Comparison of ENCODE assay signal across 24 mouse cellular contexts in the genomic region with DNA sequence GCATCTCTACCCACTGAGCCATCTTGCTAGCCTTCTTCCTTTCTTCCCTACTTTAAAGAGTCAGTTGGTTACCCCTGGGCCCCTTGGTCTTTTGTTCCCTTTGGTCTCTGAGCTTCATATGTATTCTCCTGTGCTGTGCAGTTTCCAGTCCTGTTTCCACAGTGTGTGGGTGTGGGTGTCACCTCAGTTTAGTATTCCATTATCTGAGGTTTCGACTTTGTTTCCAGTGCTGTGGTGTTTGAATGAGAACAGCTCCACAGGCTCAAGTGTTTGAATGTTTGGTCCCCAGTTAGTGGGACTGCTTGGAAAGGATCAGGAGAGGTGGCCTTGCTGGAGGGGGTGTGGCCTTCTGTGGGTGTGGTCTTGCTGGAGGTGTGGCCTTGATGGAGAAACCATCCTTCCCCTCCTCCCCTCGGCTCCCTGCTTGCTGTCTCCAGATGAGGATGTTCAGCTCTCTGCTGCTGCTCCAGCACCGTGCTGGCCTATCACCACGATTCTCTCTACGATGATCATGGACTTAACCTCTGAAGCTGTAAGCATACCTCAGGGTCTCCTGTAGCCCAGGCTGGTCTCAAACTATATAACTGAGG. TPM values are rescaled to one million over a fixed set of nuclear protein-coding genes. Genes with fewer than 3 reads are reported as not detected.
DNase-seq lines count a peak whose midpoint lies in the region; ATAC-seq and TF ChIP-seq lines count a peak whose summit lies in the region.
"Had no signal": no experiment of that assay in that cellular context is flagged by ENCODE, and none has a peak within 500 bp of the region (broad histone marks: within the 10 kb centered on the region; RNA-seq: fewer than 3 reads in every experiment).

No protein-coding gene starts in this region.

- no peak overlapping the region for H3K4me2 ChIP-seq in heart, postnatal 0 days (ENCODE audit: low read depth, low read length)
- no peak overlapping the region for H3K4me2 ChIP-seq in heart, embryonic 12.5 days
- H3K4me2 ChIP-seq: neural tube, embryonic 13.5 days had no signal

- H3K27ac ChIP-seq in heart, postnatal 0 days (ENCODE audit: low read depth) = no peak overlapping the region
- no peak overlapping the region for H3K27ac ChIP-seq in heart, embryonic 12.5 days (ENCODE audit: poor library complexity, severe bottlenecking)
- no peak overlapping the region for H3K27ac ChIP-seq in ES-E14 (ENCODE audit: insufficient read depth, low read depth, low read length, poor library complexity, severe bottlenecking)
- H3K27ac ChIP-seq: gastrocnemius, adult 2 months; hindbrain, postnatal 0 days; layer of hippocampus, adult 2 months; liver, embryonic 14.5 days; midbrain, embryonic 10.5 days; neural tube, embryonic 13.5 days had no signal

- no peaks in the 10 kb centered on the region for H3K36me3 ChIP-seq in heart, postnatal 0 days (replicated peaks; ENCODE audit: control insufficient read depth, insufficient read depth, low read length)
- no peaks in the 10 kb centered on the region for H3K36me3 ChIP-seq in heart, embryonic 12.5 days
- no peaks in the 10 kb centered on the region for H3K36me3 ChIP-seq in ES-E14 (ENCODE audit: control insufficient read depth, insufficient read depth, low read length, poor library complexity, severe bottlenecking)
- H3K36me3 ChIP-seq: midbrain, embryonic 10.5 days; neural tube, embryonic 13.5 days had no signal

- WGBS in heart, postnatal 0 days = 76% methylated on average over 5 of the region's 5 CpGs
- WGBS in heart, embryonic 12.5 days = 77% methylated on average over 5 of the region's 5 CpGs

- TF ChIP-seq EP300 in heart, postnatal 0 days (IDR thresholded peaks at IDR 0.05; ENCODE audit: low read depth) = no peak

- in situ Hi-C loops in ES-E14 (cut with MboI; ENCODE audit: low sequenced_read_pairs in 2 of 2, unreplicated experiment in 2 of 2) = no loop called here

- no peak for TF ChIP-seq CTCF in heart, postnatal 0 days (IDR thresholded peaks at IDR 0.05; ENCODE audit: low read depth)

- H3K4me3 ChIP-seq in heart, postnatal 0 days (ENCODE audit: low read depth, low read length) = no peak overlapping the region
- no peak overlapping the region for H3K4me3 ChIP-seq in heart, embryonic 12.5 days
- H3K4me3 ChIP-seq in ES-E14 (ENCODE audit: insufficient read depth in 1 of 2, low read depth in 1 of 2, low read length in 2 of 2, poor library complexity in 1 of 2, severe bottlenecking in 1 of 2) = no peak overlapping the region
- H3K4me3 ChIP-seq: gastrocnemius, adult 2 months; layer of hippocampus, adult 2 months; midbrain, embryonic 10.5 days; neural tube, embryonic 13.5 days had no signal

- no peak for ATAC-seq in heart, postnatal 0 days (ENCODE audit: insufficient read depth, low read depth)
- ATAC-seq in heart, embryonic 12.5 days (ENCODE audit: insufficient number of reproducible peaks, low FRiP score) = no peak
- peak; percentile 63; the same call in 1 of the 2 replicates for ATAC-seq in megakaryocyte progenitor cell, adult 5-6 weeks (replicated peaks; ENCODE audit: poor library complexity)
- ATAC-seq: hindbrain, postnatal 0 days; Patski had no signal

- no peak overlapping the region for H3K9ac ChIP-seq in heart, postnatal 0 days (replicated peaks; ENCODE audit: low read depth, low read length)
- no peak overlapping the region for H3K9ac ChIP-seq in heart, embryonic 12.5 days
- H3K9ac ChIP-seq in ES-E14 (ENCODE audit: insufficient read depth, low read depth, low read length, poor library complexity, severe bottlenecking) = no peak overlapping the region
- H3K9ac ChIP-seq: liver, embryonic 14.5 days; neural tube, embryonic 13.5 days had no signal

- 0 out of 2 replicates have a peak, but pooled peaks cover 3% of the 10 kb centered on the region for H3K27me3 ChIP-seq in heart, postnatal 0 days (ENCODE audit: control insufficient read depth, insufficient read depth, low read length)
- peaks cover 10% of the 10 kb centered on the region; the same call in 1 of the 2 replicates for H3K27me3 ChIP-seq in heart, embryonic 12.5 days (replicated peaks)
- H3K27me3 ChIP-seq: CH12.LX; neural tube, embryonic 13.5 days; Patski had no signal

- peak; percentile 1 for DNase-seq in heart, postnatal 0 days (ENCODE audit: low spot score)
- DNase-seq in ES-E14 (ENCODE audit: low read depth, low spot score) = peak; percentile 35
- peak; percentile 61 for DNase-seq in induced T-regulatory cell, adult 2 months (ENCODE audit: low read depth)
- DNase-seq in layer of hippocampus, postnatal 25 days (ENCODE audit: extremely low spot score in 1 of 2, low spot score in 1 of 2) = no peak
- no peak for DNase-seq in lung, postnatal 36 days
- DNase-seq in urinary bladder, postnatal 25 days (ENCODE audit: low spot score) = no peak
- DNase-seq: cerebellum, adult 2 months; cerebellum, postnatal 36 days; gastrocnemius, adult 2 months; heart, adult 11 months; kidney, adult 2 months; kidney, postnatal 10 days; lung, postnatal 14 days; right cerebral cortex, adult 18-20 months; thymus, postnatal 14 days had no signal

- H3K9me3 ChIP-seq in heart, postnatal 0 days (replicated peaks; ENCODE audit: control insufficient read depth, low read length) = no peaks in the 10 kb centered on the region
- H3K9me3 ChIP-seq in heart, embryonic 12.5 days (replicated peaks) = no peaks in the 10 kb centered on the region
- H3K9me3 ChIP-seq in ES-E14 (ENCODE audit: control insufficient read depth, insufficient read depth, low read depth, low read length) = no peaks in the 10 kb centered on the region
- H3K9me3 ChIP-seq: midbrain, embryonic 10.5 days; neural tube, embryonic 13.5 days had no signal

- H3K4me1 ChIP-seq in heart, postnatal 0 days (ENCODE audit: control insufficient read depth, insufficient read depth) = no peaks in the 10 kb centered on the region
- no peaks in the 10 kb centered on the region for H3K4me1 ChIP-seq in heart, embryonic 12.5 days (replicated peaks)
- H3K4me1 ChIP-seq in ES-E14 (ENCODE audit: control insufficient read depth in 2 of 2, insufficient read depth in 2 of 2, low read length in 2 of 2, poor library complexity in 1 of 2) = peaks cover 0 to 6% of the 10 kb centered on the region in 2 experiments; a peak in 2 of 4 replicates

TF ChIP-seq in ES-E14, 5 proteins besides CTCF, POLR2A, EP300 and RAD21:
- TF ChIP-seq MAFK (IDR thresholded peaks at IDR 0.05; ENCODE audit: insufficient read depth, low read depth, low read length) (no peak), ZNF384 (IDR thresholded peaks at IDR 0.05; ENCODE audit: low read depth, low read length) (no peak), HCFC1 (IDR thresholded peaks at IDR 0.05; ENCODE audit: borderline replicate concordance, insufficient read depth, low read length) (no peak), ZC3H11A (IDR thresholded peaks at IDR 0.05; ENCODE audit: borderline replicate concordance, low read depth, low read length) (no peak), CHD2 (IDR thresholded peaks at IDR 0.05; ENCODE audit: low read depth, low read length) (no peak)

RNA-seq across cellular contexts. Expression of gene Il6ra, which starts 20.4 kb away (rescaled TPM):
- total RNA-seq in heart, postnatal 0 days (2014; rRNA removed; ENCODE audit: low replicate concordance) = 2.0 and 3.1 TPM in 2 replicates
- 0.92 and 1.1 TPM in 2 replicates for polyA plus RNA-seq in heart, postnatal 0 days (2015; fragmentation: Nextera tagmentation; extraction: Ambion mirVana)
- 0.47 and 0.59 TPM in 2 replicates for polyA plus RNA-seq in heart, embryonic 12.5 days (2016; fragmentation: Nextera tagmentation; extraction: Ambion mirVana)
- total RNA-seq in ES-E14 (2012; rRNA removed) = 1.0 and 1.8 TPM in 2 replicates
- 39.5 and 43.6 TPM in 2 replicates for total RNA-seq in megakaryocyte progenitor cell, adult 5-6 weeks (2015)
- total RNA-seq in megakaryocyte progenitor cell, adult 5-6 weeks (2017) = 12.5 and 15.5 TPM in 2 replicates
- 1 to 10 TPM; 4.9 to 5.6 TPM for total RNA-seq in layer of hippocampus, postnatal 25 days (2021)

Comparison
In these comparisons a context has a peak if more than half of its experiments do, and no peak if none do; other contexts are left out.
1. DNase-seq: peak in heart, postnatal 0 days (single experiment), ES-E14 (single experiment) and induced T-regulatory cell, adult 2 months (single experiment); none in layer of hippocampus, postnatal 25 days (0 of 2), lung, postnatal 36 days (single experiment) and urinary bladder, postnatal 25 days (single experiment).